Mouse (Mus musculus) CH12.LX (cell line): ENCODE measurements at regions not wholly inside any gene's neighbourhood (a gene's known extent, or its start where the extent isn't known, plus 50 kb on each side); places are given as distances from the start of the nearest gene placed in this dataset.

Experiments used
- CTCF ChIP-seq, 2 experiments: IDR thresholded peaks in 1 of 2; conservative IDR thresholded peaks in 1 of 2; 2 replicates each; pipeline ENCODE4 v1.5.1; 2011 to 2012; ENCODE audit warnings: low read depth in 2 of 2, low read length in 2 of 2, improper control_type of control experiment in 1 of 2, inconsistent platforms in 1 of 2, mild to moderate bottlenecking in 1 of 2, moderate library complexity in 1 of 2
- EP300 ChIP-seq: IDR thresholded peaks from 2 replicates; pipeline ENCODE4 v1.6.1; 2011; ENCODE audit warnings: low read length, improper control_type of control experiment
- ETS1 ChIP-seq: conservative IDR thresholded peaks from 2 replicates; pipeline ENCODE4 v1.6.1; 2012; ENCODE audit warnings: low read depth, mild to moderate bottlenecking, inconsistent platforms, low read length, improper control_type of control experiment, moderate library complexity
- MAX ChIP-seq: IDR thresholded peaks from 2 replicates; pipeline ENCODE4 v1.6.1; 2011; ENCODE audit warnings: low read length, improper control_type of control experiment
- MEF2A ChIP-seq: IDR thresholded peaks from 2 replicates; pipeline ENCODE4 v1.6.1; 2014; ENCODE audit warnings: low read depth, mild to moderate bottlenecking, inconsistent platforms, low read length, improper control_type of control experiment, borderline replicate concordance
- MXI1 ChIP-seq: IDR thresholded peaks from 2 replicates; pipeline ENCODE4 v1.6.1; 2011; ENCODE audit warnings: mild to moderate bottlenecking, low read depth, low read length, improper control_type of control experiment
- NELFE ChIP-seq: IDR thresholded peaks from 2 replicates; pipeline ENCODE4 v1.6.1; 2011; ENCODE audit warnings: low read depth, low read length, improper control_type of control experiment
- POLR2A ChIP-seq: IDR thresholded peaks from 2 replicates; pipeline ENCODE4 v1.6.1; 2011; ENCODE audit warnings: low read depth, mild to moderate bottlenecking, improper control_type of control experiment, low read length
- POLR2AphosphoS2 ChIP-seq: IDR thresholded peaks from 2 replicates; pipeline ENCODE4 v1.6.1; 2011; ENCODE audit warnings: low read depth, low read length, improper control_type of control experiment
- SIN3A ChIP-seq: IDR thresholded peaks from 2 replicates; pipeline ENCODE4 v1.6.1; 2012; ENCODE audit warnings: low read length, improper control_type of control experiment, inconsistent platforms
- ZC3H11A ChIP-seq: IDR thresholded peaks from 2 replicates; pipeline ENCODE4 v1.6.1; 2012; ENCODE audit warnings: low read depth, mild to moderate bottlenecking, inconsistent platforms, low read length, improper control_type of control experiment

DNA sequence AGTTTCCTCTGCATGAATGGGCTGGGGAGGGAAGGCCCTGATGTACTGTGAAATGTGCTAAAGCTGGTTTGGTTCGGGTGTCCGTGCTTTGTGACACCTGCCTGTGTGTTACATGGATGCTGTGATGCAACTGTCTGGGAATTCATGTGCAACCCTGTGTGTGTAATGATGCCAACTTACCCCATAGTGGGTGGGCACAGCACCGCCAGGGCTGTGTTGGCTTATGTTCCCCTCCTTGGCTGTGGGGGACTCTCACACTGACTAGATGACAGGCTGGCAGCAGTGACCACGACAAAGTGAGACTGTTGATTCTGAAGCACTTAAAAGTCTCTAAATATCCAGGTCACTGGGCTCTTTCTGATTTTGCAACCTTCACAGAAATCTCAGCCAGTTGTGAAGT, 212.2 kb downstream of the En1 start:
- no peak for TF ChIP-seq ZC3H11A
- no peak for TF ChIP-seq CTCF (conservative IDR thresholded peaks at IDR 0.05 in 1 of 2, IDR thresholded peaks at IDR 0.05 in 1 of 2; ENCODE audit: low read depth in 2 of 2, low read length in 2 of 2)
- no peak for TF ChIP-seq SIN3A
- no peak for TF ChIP-seq EP300
- no peak for TF ChIP-seq NELFE
- TF ChIP-seq POLR2AphosphoS2, result no peak
- TF ChIP-seq MEF2A, result no peak
- TF ChIP-seq POLR2A, result no peak
- TF ChIP-seq MAX, result no peak
- TF ChIP-seq ETS1, result no peak
- TF ChIP-seq MXI1, result no peak
